Mouse (Mus musculus): ENCODE measurements around the gene Smg9.
"Not testable (repeated sequence)": the region's sequence is repeated elsewhere in the genome, so short reads cannot be mapped to it uniquely, and the experiment has no call there.

The Smg9 gene

GRCm38 (mm10) chr7:24377091-24377865 is 22.1 kb upstream of the Smg9 start:
- DNase-seq (ENCODE audit: low spot score in 2 of 2): no peak

- DNase-seq (ENCODE audit: low spot score in 2 of 2): no peak
Observed at GRCm38 (mm10) chr7:24378049-24378701, 21.2 kb upstream of the Smg9 start.

- no peak for DNase-seq (ENCODE audit: low spot score in 2 of 2)
Observed at GRCm38 (mm10) chr7:24379934-24380333, 19.5 kb upstream of the Smg9 start.

- DNase-seq (ENCODE audit: low spot score in 2 of 2): no peak
Observed at GRCm38 (mm10) chr7:24380370-24380769, 19.0 kb upstream of the Smg9 start.

- DNase-seq (ENCODE audit: low spot score in 2 of 2): no peak
Observed at GRCm38 (mm10) chr7:24382730-24383372, 16.6 kb upstream of the Smg9 start.

- DNase-seq (ENCODE audit: low spot score in 2 of 2): no peak
Observed at GRCm38 (mm10) chr7:24384070-24384469, 15.3 kb upstream of the Smg9 start.

GRCm38 (mm10) chr7:24384827-24385226 is 14.6 kb upstream of the Smg9 start:
- DNase-seq (ENCODE audit: low spot score in 2 of 2): peak in 1 of 2 experiments; percentile 56

- DNase-seq (ENCODE audit: low spot score in 2 of 2): no peak
Observed at GRCm38 (mm10) chr7:24387059-24387556, 12.3 kb upstream of the Smg9 start.

GRCm38 (mm10) chr7:24389516-24390187 is 9.8 kb upstream of the Smg9 start:
- DNase-seq (ENCODE audit: low spot score in 2 of 2): no peak

- DNase-seq (ENCODE audit: low spot score in 2 of 2): no peak
Observed at GRCm38 (mm10) chr7:24390512-24390911, 8.9 kb upstream of the Smg9 start.

GRCm38 (mm10) chr7:24391077-24391476 is 8.3 kb upstream of the Smg9 start:
- DNase-seq (ENCODE audit: low spot score in 2 of 2): no peak

- no peak for DNase-seq (ENCODE audit: low spot score in 2 of 2)
Observed at GRCm38 (mm10) chr7:24391687-24392086, 7.7 kb upstream of the Smg9 start.

GRCm38 (mm10) chr7:24394054-24394453 is 5.4 kb upstream of the Smg9 start:
- DNase-seq (ENCODE audit: low spot score in 2 of 2): no peak

GRCm38 (mm10) chr7:24394475-24395161 is 4.8 kb upstream of the Smg9 start:
- no peak for DNase-seq (ENCODE audit: low spot score in 2 of 2)

- DNase-seq (ENCODE audit: low spot score in 2 of 2): no peak
Observed at GRCm38 (mm10) chr7:24396832-24397231, 2.6 kb upstream of the Smg9 start.

- no peak for DNase-seq (ENCODE audit: low spot score in 2 of 2)
Observed at GRCm38 (mm10) chr7:24398364-24398913, 980 bp upstream of the Smg9 start.

- no peak for DNase-seq (ENCODE audit: low spot score in 2 of 2)
Observed at GRCm38 (mm10) chr7:24400082-24400452, 648 bp downstream of the Smg9 start.

- DNase-seq (ENCODE audit: low spot score in 2 of 2): not testable (repeated sequence)
Observed at GRCm38 (mm10) chr7:24400489-24400888, 1.1 kb downstream of the Smg9 start.

- no peak for DNase-seq (ENCODE audit: low spot score in 2 of 2)
Observed at GRCm38 (mm10) chr7:24402851-24403250, 3.4 kb downstream of the Smg9 start.

- no peak for DNase-seq (ENCODE audit: low spot score in 2 of 2)
Observed at GRCm38 (mm10) chr7:24405649-24406048, 6.2 kb downstream of the Smg9 start.
